Mouse (Mus musculus) liver, postnatal 0 days (tissue): ENCODE measurements around the gene Rbm19.

ENCODE experiments used
- CTCF ChIP-seq: sonication (generic); IDR thresholded peaks from 2 replicates; pipeline ENCODE4 v1.5.1; 2016; ENCODE audit warnings: antibody characterized with exemption, low read depth
- EP300 ChIP-seq: IDR thresholded peaks from 2 replicates; pipeline ENCODE4 v1.6.1; 2016; ENCODE audit warnings: antibody characterized with exemption, low read depth, mild to moderate bottlenecking

GRCm38 (mm10) chr5:120131600-120131999 is 15.3 kb downstream of the Rbm19 start:
- TF ChIP-seq CTCF (peak; percentile 82), EP300 (no peak)
